Mouse (Mus musculus): ENCODE data around the gene Mllt10.

The Mllt10 gene

GRCm38 (mm10) chr2:18051831-18052170 lies 3.2 kb upstream of the Mllt10 start:
- DNase-seq (ENCODE audit: low spot score in 2 of 2), result no peak

DNA sequence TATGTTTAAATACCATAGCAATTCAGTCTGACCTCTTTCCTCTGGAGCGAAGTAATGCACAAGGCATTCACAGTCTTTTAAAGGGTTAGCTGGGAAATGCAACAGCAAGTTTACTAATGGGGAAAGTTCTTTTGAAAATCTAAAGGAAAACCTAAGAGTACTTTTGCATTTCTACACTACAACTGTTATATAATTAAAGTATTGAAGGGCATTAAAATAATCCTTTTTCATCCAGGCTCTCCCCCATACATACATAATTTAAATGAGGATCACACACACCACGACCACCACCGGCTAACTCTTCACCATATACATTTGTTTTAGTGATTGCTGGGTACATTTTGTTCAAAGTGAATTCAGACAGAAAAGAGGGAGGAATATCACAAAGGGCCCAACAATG lies 2.5 kb upstream of the Mllt10 start:
- DNase-seq (ENCODE audit: low spot score in 2 of 2), result no peak

GRCm38 (mm10) chr2:18053243-18053950 lies 1.6 kb upstream of the Mllt10 start:
- DNase-seq (ENCODE audit: low spot score in 2 of 2), result no peak

DNA sequence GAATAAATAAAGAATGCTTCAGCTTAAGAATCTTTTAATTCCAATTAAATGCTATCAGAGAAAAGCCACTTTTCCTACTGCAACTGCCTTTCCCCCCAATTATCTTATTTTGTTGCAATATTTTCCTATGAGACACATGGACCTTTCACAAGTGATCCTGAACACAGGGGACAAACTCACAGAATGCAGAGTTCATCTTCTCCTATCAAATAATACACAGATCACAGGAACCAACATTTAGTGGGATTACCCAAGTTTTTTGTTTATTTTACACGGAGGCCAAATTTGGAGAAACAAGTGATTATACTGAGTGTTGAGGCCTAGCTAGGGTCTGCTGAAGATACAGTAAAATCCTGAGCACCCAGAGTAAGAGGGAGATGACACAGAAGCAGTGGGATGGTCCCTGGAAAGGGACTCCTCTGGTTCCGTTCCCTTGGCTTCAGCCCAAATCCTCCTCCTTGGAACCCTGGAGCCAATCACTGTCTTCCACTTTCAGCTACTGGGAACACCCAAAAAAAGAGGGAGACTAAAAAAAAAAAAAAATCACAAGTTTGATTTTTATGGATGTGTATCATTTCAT lies 996 bp upstream of the Mllt10 start:
- DNase-seq (ENCODE audit: low spot score in 2 of 2), result no peak

DNA sequence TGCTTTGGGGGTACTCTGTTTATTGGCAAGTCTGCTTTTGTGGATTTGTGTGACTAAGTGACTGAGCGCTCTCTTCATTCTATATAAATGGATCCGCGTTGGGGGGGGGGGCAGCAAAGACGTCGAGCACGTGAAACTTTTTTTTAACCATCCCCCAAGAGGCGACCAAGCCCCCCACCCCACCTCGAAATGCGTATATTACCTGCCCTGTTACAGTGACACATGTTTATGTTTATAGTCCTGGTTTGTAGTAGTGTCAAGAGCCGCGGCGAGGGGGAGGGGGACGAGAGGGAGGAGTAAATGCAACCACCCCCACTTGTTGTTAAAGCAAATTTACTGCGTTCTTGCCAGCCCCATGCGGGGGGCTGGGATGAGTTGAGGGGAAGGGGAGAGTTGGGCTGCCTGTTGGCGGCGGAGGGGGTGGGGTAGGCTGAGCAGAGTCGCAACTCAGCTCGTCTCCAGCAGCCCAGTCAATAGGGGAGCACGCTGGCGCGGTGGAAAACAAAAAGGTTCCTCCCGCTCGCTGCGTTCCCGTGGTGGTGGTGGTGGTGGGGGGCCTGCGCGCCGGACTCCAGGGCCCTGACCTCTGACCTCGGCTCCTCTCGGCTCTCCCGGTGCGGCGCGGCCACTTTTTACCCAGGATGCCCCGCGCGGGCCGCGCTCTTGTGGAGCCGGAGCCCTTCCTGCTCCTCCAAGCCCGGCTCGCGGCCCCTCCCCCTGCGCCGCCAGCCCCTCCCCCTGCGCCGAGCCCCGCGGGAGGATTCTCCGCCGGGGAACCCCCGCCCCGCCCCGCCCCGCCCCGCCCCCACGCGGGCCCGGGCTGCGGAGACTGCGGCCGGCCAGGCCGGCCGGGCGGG lies 1.1 kb downstream of the Mllt10 start:
- peak; percentile 93 for DNase-seq (ENCODE audit: low spot score in 2 of 2)

GRCm38 (mm10) chr2:18056786-18057255 lies 1.8 kb downstream of the Mllt10 start:
- peak; percentile 92 to 93 for DNase-seq (ENCODE audit: low spot score in 2 of 2)

DNA sequence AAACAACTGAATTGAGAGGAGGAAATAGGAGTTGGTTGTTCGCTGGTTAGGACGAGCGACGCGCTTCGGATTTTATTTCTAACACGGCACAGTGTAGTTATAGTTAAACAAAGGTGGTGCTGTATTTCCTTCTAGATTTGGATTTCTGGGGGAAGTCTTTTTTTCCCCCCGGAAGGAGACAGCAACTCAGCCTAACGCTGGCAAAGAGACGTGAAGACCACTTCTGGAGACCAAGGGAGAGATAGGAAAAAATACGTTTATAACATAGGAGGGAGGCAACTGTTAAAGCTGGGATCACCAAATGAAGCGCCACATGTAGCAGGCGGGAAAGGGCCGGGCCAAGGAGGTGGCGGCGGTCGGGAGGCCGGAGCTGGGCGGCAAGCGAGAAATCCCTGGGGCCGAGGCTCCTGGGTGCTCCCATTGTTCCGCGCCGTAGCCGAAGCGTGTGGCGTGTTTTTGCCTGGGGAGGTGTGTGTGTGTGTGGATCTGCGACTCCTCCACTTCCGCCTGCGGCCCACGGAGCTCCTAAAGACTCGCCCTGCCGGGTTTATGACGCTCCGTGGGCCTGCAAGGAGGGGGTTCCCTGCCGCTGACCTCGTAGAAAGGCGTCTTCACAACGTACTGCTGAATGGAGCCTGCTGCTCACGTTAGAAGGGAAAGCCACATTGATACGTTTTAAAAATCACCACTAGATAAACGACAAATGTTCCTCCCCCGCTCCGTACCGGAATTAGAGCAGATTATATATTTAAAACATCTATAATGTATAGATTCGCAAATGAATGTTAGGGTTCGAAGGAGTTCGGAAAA lies 2.5 kb downstream of the Mllt10 start:
- peak; percentile 65 to 73 for DNase-seq (ENCODE audit: low spot score in 2 of 2)

- no peak for DNase-seq (ENCODE audit: low spot score in 2 of 2)
These were observed 3.2 kb downstream of the Mllt10 start for GRCm38 (mm10) chr2:18058146-18058708.

DNA sequence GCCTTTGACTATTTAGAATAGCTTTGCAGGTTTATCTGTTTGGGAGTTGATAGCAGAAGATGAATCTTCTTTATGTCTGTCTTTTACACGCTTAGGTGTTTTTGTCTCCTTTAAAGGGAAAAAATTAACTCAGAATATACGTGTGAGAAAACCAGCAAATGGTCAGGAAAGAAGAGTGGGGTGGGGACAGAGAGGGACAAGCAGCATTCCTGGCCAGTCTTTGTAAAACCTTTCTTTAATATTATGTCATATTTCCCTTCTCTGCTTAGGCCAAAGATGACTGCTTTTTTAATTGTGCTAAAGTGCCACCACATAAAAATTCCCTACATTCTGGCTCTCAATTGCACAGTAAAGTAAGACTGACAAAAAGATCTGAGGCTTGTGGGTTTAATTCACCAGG lies 4.0 kb downstream of the Mllt10 start:
- DNase-seq (ENCODE audit: low spot score in 2 of 2), result no peak

DNA sequence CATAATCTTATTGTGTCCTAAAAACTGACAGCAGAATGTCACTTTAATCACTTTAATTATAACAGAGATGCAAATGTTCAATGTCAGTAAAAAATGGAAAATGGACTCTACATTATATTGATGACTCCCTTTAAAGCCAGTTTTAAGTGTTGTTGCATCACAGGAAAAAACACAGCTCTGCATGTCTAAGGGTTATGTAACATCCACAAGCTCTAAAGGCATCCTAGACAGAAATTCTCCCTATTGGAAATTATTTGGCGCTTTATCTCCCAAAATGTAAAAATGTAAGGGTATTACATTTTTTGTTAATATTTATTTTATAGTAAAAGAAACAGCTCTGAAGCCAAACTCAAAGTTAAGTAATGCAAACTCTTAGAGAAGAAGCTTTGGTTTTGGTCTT lies 4.9 kb downstream of the Mllt10 start:
- no peak for DNase-seq (ENCODE audit: low spot score in 2 of 2)

- DNase-seq (ENCODE audit: low spot score in 2 of 2), result no peak
These were observed 5.4 kb downstream of the Mllt10 start for GRCm38 (mm10) chr2:18060396-18060795.

DNA sequence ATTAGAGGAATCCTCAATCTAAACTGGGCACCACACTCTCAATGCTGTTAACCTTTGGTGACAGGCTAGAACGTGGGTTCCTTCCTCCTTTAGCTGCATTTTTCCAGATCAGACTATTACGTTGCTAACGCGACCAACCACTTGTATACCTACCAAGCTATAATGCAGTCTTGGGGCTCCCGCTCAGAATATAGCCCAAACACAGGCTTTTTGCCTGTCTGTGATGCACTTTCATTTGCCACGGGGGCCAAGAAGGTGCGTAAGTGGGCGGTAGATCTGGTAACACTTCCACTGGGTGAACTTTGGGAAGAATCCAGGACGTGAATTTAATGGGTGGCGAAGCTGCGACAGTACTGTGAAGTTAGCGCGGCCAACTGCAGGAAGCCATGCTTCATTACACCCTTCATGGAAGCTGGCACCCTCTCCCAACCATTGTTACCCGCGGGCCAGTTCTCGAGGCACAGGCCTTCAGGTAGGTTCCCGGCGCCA lies 8.8 kb downstream of the Mllt10 start:
- DNase-seq (ENCODE audit: low spot score in 2 of 2), result peak; percentile 73 to 82

- peak; percentile 96 for DNase-seq (ENCODE audit: low spot score in 2 of 2)
These were observed 9.4 kb downstream of the Mllt10 start for GRCm38 (mm10) chr2:18064356-18064858.

- DNase-seq (ENCODE audit: low spot score in 2 of 2), result peak; percentile 82 to 83
These were observed 10.1 kb downstream of the Mllt10 start for GRCm38 (mm10) chr2:18064941-18065707.

DNA sequence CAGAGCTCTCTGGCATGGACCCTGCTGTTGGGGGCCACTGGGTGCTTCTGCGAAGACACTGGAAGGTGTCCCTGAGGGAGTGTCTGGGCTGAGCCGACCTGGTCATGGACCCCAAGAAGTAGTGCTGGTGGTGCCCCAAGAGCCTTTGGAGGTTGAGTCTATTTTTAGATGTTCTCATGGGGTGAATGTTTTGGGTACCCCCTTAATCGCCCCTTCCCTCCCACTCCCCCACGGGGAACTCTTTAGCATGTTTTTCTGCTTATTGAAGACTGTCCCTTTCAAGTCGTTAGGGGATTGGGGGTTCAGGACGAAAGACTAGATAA lies 10.6 kb downstream of the Mllt10 start:
- no peak for DNase-seq (ENCODE audit: low spot score in 2 of 2)

DNA sequence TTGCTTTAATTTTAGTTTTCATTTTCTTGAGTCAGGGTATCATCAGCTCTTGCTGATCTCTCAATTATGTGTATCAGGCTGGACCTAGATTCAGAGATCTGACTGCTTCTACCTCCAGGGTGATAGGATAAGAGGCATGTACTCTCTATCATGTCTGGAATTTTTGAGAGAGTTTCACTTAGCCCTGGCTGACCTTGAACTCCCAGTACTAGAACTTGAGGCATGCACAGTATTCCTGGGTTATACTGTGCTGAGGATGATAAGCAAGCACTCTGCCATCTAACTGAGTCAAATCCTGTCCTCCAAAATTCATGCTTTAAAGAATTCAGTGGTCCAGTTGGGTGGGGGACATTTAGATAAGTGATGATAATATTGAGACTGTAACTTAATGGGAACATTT lies 11.4 kb downstream of the Mllt10 start:
- no peak for DNase-seq (ENCODE audit: low spot score in 2 of 2)

DNA sequence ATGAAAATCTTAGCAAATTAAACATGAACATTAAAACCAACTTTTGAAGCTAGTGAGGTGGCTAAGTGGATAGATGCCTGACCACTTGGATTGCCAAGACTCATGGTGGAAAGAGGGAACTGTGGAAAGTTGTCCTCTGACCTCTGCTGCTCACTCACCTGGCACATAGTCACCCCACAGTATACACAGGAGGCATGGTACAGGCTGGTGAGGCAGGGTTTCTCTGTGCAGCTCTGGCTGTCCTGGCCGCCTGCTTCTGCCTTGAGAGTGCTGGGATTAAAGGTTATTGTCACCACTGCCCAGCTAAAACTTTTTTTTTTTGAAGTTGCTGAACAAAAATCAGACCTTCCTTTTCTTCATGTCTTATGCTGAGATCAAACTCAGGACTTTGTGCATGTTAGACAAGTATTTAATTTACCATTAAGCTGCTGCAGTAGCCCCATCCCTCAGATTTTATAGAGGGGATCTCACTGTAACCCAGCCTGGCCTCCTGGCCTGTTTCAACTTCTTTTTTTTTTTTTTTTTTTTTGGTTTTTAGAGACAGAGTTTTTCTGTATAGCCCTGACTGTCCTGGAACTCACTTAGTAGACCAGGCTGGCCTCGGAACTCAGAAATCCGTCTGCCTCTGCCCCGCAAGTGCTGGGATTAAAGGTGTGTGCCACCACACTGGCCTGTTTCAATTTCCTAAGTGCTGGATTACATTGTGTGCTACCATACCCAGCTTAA lies 13.2 kb downstream of the Mllt10 start:
- DNase-seq (ENCODE audit: low spot score in 2 of 2), result no peak

DNA sequence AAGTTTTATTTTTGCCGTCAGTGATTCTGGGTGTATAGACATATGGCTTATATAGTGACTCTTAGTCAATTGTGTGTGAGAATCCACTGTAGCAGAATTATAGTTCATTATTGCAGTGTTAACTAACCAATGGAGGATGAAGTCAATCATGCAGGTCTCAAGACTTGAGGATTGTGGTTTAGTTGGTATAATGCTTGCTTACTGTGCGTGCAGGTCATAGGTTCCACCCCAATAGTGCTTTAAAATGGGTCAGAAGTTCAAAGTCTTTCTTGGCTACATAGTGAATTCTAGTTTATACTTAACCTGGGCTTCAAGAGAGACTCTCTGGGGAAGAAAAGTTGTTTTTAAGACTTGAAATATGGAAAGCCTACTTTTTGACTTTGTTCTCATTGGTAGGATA lies 16.9 kb downstream of the Mllt10 start:
- no peak for DNase-seq (ENCODE audit: low spot score in 2 of 2)

DNA sequence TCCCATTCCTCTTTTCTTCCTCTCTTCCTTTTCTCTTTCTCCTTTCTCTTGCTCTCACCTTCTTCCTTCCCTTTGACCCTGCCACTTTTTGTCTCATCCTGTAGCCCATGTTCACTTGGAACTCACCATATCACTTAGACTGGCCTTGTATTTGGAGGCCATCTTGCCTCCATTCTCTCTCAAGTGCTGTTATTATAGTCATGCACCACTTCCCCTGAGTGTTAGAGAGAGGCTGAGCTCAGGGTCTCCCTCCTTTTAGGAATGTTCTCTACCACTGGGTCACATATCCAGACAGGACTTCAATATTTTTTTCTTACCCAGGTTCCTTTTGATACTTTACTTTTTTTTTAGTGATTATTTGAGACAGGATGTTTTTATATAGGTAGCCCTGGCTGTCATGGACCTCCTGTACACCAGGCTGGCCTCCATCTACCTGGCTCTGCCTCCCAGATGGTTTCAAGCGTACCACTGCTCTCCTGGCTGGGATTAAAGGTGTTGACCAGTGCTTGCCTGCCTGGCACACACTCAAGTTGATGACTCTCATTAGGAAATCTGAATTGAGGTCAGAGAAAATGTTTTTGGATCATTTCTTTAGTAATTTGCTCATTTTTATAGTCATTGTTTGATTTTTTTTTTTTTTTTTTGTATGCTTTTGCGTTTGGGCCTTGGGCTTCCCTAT lies 25.3 kb downstream of the Mllt10 start:
- no peak for DNase-seq (ENCODE audit: low spot score in 2 of 2)
